Mouse (Mus musculus) adrenal gland, postnatal 36 days (tissue): ENCODE measurements around the gene Dusp23. TPM values are rescaled to one million over a fixed set of nuclear protein-coding genes. Genes with fewer than 3 reads are reported as not detected.
A peak's percentile ranks its signal among the peaks of the same experiment; 100 is the strongest.

Experiments used
- DNase-seq, 2 experiments: peaks; one replicate each; pipeline ENCODE4 v3.0.0; 2021; ENCODE audit warnings: mixed read lengths in 1 of 2
- total RNA-seq, 2 experiments: library from RNA; stranded (reverse); gene quantifications; 2 replicates each; pipeline ENCODE4 v1.2.3; 2021

The Dusp23 gene
- total RNA-seq, 2 experiments from 2014 or later, result 7.1 to 7.7 TPM

DNA sequence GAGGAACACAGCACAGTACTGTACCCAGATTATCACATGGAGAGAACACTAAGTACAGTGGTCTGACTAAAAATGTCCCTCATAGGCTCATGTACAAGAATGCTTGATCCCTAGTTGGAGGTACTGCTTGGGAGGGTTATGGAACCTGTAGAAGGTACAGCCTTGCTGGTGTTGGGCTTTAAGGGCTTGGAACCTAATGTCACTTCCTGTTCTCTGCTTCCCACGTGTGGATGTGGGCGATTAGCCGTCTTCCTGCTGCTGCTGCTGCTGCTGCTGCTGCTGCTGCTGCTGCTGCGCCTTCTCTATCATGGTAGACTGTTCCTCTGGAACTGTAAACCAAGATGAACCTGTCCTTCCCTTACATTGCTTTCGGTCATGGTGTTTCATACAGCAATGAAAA lies 9.2 kb downstream of the Dusp23 start:
- DNase-seq, result no peak

DNA sequence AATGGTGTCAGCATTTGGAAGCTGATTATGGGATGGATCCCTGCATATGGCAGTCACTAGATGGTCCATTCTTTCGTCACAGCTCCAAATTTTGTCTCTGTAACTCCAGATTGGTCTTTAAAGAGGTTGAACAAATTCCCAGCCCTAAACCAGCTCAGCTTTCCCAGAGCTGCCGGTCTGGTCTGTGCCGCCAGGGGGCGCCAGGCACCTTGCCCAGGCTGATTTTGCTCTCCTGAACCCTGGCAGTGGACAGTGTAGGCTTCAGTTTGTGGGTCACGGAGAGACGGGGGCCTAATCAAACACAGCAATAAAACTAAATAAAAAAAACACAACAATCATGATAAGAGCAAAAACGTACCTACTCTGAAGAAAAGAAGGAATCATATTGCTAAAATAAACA lies 13.5 kb downstream of the Dusp23 start:
- peak; percentile 82 to 87 for DNase-seq

DNA sequence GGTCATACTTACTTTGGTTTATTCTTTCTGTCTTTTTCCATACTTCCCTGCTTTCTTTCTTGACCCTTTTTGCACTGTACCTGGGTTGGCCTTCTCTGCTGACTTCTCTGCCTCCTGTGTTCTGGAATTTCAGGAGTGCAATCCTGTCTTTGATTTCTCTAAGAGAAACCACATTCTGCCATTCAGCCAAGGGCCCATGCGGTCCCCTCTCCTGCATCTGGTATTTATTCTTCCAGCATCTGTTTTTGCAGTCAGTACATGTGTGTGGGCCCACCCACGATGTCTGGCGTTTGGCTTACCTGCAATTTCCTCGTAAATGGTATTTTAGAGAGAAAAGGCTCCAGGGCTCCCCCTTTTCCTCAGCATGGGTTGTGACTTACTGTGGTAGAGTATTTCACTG lies 14.6 kb downstream of the Dusp23 start:
- no peak for DNase-seq

DNA sequence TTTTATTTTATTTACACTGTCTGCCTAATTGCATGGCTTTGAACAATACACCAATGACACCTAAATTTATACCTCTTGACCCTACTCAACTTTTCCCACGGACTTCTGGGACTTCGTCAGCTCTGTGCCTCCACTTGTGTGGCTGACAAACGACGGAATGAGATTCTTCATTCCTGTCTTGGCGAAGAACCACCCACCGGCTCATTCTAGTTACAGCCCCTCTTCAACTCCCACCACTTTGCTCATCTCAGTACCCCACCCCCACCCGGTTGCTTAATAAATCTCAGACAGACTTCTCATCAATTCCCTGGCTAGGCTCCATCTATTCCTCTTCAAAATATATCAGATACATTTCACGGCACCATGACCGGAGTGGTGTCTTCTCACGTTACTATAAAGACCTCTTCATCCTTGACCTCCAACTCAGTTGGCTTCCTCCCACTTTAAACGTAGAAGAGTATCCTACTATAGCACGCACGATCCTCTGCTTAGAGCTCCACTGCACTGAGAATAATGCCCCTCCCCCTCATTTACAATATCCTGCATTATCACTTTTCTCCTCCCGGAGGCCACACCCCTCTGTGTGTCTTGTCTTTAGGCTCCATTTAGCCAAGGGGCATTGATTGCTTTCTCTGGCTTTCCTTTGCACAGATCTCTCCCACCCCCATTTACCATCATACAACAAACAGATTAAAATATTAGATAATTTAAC lies 15.2 kb downstream of the Dusp23 start:
- DNase-seq, result no peak

DNA sequence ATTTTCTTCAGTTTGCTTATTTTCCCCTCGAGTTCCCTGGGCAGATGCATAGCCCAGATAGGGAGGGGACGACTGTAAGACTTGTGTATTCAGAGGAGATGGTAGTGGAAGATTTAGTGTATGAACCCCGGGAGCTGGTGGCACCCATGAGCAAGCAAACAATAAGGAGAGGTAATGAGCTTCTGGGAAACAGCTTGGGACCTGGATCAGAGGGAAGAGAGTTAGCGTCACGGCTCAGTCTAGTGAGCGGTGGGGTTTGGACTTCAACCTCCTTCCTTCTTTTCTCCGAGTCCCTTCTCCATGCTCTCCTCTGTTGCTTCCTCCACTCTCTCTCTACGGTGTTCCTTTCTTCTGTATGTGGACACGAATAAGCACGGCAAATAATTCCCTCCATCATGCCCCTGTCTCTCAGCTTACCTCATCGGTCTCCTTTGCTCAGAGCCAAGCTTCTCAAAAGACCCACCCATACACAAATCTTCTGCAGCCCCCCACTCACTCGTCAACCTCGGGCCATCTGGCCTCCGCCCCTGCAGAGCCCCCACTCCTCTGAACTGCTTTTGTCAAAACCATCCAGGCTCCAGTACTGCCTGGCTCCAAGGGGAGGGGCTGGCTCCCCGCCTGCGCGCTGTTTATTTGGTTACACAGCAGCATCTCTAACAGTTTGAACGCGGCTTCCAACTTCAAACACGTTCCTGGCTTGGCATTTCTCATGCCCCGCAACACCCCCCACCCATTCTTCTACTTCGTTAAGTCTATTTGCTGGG lies 16.0 kb downstream of the Dusp23 start:
- no peak for DNase-seq

DNA sequence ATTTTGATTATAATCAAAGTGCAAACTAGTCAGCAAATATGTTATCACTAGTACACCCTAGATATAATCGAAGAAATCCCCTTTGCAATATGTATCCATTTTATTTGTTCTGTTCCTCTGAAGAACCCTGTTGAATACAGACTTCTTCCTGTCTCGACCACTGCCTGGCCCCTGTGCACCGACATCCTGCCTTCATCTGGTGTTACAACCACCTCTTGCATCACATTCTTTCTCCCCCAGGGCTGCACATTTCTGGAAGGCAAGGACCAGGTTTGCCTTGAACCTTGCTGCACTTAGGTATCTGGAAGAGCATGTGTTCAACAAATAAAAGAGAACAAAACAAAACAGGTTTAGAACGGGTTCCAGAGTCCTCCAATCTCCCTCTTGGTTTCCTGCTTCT lies 17.4 kb downstream of the Dusp23 start:
- DNase-seq, result no peak

DNA sequence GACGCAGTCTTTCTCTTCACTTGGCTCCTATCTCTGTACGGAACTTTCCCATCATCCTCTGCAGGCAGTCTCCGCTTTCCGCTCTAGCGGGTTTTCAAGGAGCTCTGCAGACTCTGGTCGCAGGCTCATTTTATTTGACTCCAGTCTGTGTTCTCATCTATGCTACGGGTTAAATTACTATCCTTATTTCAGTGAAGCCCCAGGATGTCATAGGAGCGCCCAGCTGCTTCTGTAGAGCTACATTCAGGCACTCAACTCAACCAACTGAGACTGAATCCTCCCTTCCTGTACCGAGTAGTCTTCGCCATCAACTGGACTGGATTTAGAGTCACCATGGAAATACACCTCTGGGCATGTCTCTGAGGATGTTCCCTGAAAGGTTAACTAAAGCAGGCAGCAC lies 18.1 kb downstream of the Dusp23 start:
- DNase-seq, result no peak

DNA sequence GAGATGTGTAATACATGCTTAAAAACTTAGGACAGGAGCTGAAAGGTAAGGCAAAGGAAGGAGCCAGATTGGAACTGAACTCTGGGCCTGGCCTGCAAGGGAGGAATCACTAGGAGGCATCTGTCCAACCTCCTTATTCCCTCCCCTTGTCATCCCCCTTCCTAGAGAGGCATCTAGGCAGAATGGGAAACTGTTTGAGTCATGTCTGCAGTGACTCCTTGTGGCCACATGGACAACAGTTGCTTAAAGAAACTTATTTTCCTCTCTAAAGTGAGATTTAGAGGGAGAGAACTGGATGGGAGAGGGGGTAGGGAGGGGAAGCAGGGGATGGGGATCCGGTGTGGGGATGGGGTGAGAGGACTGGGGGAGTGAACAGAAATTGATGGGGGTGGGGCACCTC lies 20.0 kb downstream of the Dusp23 start:
- no peak for DNase-seq

DNA sequence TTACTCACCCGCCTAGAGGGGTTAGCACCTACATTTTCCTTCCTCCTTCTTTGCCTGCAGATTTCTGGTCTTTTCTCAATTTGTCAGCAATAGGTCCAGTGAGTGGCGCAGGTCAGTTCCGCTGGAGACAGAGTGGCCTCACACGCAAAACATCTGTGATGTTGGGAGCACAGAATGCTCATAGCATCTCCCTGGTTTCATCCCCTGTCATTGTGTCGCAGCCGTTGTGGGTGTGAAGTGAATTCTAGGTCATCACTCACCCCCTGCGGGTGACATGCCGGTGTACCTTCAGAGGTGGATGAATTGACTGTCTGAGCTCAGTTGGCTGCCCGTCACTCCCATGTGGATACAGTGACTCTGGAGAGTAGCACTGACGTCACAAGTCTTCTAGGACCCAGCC lies 21.5 kb downstream of the Dusp23 start:
- no peak for DNase-seq

DNA sequence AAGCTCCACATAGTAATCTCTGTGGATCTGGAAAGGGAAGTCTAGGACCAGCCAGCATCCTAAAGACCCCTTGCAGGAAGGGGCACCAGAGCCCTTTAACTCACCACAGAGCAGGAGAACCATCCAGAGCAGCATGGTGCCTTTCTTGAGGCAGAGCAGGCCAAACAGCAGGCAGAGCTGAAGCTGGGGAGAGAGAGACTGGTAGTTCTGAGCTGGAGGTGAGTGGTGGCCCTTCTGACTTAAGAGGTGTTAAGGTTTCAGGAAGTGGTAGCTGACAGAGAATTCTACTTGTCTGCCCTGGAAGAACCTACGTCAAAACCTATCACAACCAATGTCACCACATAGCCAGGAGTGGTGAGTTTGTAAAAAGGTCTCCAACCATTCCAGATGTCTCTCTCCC lies 30.4 kb downstream of the Dusp23 start, which contains the start of gene Fcrl6:
TSS of gene Fcrl6 (minus strand) at position 226 of the 400 bp plus-strand sequence.
- no peak for DNase-seq

DNA sequence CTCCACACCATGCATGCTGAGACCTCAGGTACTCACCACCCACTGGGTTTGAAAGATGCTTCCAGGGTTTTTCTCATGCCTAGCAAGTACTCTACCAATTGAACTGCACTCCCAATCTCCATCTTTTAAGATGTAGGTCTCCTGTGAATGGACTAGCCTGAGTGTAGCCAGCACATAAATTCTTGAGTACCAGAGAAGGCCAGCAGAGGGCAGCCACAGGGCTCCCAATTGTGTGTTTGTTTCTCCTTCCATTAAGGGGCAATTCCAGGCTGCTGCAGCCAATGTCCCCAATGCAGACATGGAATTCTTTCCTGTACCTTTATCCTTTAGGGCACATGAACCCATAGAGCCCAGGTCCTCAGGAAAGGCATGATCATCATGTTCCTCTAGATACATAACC lies 38.3 kb downstream of the Dusp23 start:
- peak; percentile 31 to 34 for DNase-seq

DNA sequence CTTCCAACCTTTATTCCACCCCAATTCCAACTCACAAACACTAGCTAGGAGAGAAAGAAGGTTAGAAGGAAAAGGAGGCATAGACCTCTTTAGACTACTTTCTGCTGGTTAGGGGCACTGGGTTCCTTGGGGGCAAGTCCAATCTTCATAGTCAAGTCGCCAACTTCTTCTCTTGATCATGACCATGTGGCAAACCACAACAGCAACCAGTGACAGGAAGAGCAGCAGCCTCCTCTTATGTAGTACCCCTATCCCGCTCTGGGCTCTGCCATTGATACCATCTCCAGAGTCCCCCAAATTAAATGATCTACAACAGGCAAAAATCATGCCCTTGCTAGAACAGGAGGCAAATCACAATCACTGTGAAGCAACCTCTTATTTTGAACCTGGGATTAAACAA lies 38.8 kb downstream of the Dusp23 start:
- DNase-seq, result no peak

DNA sequence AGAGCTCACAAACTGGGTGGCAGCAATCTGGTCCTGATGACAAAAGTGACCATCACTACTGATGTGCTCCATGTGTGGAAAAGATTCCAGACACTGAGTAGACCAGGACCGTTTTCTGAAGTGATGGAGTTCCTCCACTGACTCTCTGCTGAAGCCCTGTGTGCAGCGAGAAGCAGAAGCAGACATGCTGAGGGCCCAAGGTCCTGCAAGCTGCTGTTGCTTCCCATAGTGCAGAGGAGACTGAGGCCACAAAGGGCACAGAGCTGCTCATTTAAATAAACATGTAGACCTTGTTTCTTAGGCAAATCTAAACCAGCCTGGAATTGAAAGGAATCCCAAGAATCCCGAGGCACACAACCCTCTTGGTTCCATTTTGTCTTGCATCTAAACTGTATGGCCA lies 39.4 kb downstream of the Dusp23 start:
- no peak for DNase-seq

DNA sequence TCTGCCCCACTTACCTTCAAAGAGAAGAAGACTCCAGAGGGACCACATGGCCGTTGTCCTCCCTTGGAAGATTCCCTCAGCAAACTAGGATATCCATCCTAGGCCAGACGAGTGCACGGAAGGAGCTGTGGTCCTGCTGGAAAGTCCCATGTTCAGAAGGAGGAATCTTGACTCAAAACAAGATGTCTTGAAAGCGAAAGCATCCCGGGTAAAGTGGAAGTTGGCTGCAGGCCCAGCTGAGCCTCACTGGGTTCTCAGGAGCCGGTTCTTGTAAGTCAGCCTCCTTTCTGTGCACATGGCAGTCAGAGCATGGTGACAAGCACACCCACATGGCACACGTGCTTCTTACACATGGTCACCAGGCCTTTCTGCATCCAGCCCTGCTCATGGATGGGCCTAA lies 42.4 kb downstream of the Dusp23 start, which contains the start of gene Slamf8:
TSS of gene Slamf8 (minus strand) at position 184 of the 400 bp plus-strand sequence.
- peak; percentile 8 to 51 for DNase-seq

DNA sequence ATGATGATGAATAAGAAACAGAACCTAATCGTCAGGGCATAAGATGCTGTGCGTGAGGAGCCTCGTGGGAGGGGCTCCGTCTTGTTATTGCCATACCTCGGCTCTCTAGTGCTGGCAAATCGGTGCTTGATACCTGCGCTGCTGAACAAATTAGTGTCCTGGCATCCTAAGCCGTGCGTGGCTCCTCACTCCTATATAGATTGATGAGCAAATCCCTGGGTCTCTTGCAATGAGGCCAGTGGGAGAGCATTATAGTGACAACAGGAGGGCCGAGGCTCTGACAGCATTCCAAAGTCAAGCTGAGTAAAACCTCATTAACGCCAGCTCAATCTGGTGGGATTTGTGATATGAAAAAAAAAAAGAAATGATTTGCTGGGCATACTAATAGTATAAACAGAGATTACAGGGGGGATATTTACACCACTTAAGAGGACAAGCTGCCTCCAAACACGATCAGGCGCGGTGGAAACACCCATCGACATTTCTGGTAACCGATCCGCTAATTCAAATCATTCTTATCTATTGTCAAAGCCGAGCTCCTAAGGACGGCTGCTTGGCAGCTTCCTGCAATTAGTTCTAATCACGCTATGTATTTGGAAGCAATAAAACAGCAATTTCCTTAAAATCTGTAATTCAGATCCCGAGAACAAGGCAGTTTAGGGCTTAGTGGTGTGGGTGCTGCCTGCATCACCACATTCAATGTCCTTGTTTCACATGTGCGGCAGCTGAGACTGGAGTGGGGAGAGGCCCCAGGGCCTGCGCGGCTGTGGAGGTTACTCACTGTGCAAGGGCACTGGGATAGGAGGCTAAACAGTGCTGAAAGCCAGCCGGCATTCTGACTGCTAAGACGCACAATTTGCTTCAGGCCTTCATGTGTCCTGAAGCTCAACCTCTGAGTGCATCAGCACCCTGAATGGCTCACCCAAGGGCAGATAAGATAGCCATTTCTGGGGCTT lies 46.9 kb downstream of the Dusp23 start:
- peak in 1 of 2 experiments; percentile 43 for DNase-seq

DNA sequence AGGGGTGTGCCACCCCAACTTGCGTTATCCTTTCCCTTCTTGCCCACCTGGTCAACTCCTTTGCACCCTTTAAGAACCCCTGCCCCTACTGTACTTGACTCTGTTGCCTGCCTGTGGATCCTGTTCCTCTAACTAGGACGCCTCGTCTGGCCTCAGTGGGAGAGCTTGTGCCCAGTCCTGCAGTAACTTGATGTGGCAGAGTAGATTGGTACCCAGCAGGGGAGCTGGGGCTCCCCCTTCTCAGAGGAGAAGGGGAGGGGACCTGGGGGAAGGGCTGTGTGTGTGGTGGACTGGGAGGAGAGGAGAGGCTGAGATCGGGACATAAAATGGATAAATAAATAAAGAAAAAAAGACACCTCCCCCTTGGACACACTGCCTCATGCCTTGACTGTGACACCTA lies 47.7 kb downstream of the Dusp23 start:
- no peak for DNase-seq

DNA sequence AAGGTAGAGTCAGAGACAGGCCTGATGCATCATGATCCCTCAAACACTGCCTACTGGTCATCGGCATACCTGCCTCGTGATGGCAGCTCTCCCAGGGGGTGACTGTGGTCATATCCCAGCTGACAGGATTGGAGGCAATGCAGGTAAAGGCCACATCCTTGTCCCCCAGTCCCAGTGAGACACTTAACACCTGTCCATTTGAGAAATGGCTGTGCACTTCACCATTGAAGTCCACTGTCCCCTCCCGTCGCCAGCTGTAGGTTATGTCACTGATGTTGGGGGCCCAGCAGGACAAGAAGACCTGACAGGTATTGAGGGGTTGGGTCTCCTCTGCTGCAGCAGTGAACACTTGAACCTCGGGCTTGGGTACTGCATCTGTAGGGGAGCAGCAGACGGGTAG lies 48.5 kb downstream of the Dusp23 start:
- no peak for DNase-seq

DNA sequence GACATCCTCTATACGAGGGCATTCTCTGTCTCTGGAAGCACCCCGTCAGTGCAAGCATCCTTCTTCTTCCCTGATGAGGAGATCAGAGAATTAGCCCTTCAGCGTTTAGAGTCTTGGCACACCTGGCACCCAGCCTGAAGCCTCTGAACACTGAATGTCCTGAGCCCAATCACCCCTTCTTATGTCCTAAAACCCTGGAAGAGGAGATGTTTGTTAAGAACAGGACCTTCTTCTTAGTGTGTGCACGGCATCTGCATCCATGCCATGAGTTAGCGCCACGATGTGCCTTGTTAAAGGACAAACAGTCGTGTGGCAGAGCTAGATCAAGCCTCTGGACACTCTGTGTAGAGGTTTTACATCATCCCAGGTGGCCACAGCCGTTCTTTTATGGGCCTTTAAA lies 50.3 kb downstream of the Dusp23 start:
- DNase-seq, result no peak
